Mouse (Mus musculus): ENCODE data around the gene Serp2.
A peak's percentile ranks its signal among the peaks of the same experiment; 100 is the strongest.
"Not testable (repeated sequence)": the region's sequence is repeated elsewhere in the genome, so short reads cannot be mapped to it uniquely, and the experiment has no call there.

Gene Serp2

GRCm38 (mm10) chr14:76569271-76569961 is 12.7 kb upstream of the Serp2 start:
- no peak for DNase-seq (ENCODE audit: low spot score)

DNA sequence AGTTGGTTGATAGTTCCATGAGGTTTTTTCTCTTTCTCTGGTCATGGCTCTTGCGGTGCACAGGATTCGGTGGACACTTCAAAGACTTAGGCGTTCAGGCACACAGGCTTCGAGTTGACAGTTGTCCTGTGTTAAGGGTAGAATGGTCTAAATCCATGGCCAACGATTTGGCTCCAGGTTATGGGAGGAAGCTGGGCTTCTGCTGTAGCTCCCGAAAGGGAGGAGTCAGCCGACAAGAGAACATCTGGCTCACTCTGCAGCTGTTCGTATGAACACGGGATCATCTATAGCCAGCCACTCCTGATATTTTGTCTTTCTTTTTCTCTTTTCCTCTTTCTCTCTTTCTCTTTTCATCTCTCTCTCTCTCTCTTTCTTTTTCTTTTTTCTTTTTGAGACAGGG is 11.9 kb upstream of the Serp2 start:
- no peak for DNase-seq (ENCODE audit: low spot score)

DNA sequence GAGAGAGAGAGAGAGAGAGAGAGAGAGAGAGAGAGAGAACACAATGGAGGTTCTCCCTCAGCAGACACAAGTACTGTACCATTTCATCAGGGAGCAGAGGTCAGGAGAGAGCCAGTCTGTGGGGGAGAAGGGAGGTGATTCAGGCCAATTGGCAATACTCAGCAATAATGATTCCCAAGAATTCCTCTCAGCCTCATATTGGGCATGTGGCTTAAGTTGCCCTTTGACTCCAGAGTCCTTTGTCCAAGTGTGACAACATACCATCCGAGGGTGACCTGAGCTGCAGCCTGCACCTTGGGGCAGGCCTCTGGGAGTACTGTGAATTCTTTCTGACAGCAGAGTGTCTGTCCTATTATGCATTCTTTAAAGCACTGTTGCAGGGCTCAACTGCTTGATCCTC is 10.6 kb upstream of the Serp2 start:
- no peak for DNase-seq (ENCODE audit: low spot score)

- no peak for DNase-seq (ENCODE audit: low spot score)
Measured at GRCm38 (mm10) chr14:76566711-76567110, 10.0 kb upstream of the Serp2 start.

DNA sequence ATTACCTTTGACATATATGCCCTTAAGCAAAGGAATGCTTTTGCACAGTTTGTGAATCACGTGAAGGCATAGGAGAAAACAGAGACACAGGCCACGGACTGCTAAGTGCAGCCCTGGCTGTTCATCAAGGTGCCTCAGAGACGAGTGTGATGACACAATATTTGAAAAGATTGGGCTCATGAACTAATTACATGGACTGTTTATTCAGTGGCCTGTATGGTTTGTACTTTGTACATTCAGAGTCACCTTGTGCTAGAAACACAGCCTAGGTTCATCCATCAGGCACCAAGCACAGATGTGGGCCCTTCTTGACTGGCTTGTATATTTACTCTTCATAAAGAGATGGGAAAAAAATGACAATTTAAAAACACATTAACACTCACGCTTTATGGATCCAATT is 9.5 kb upstream of the Serp2 start:
- no peak for DNase-seq (ENCODE audit: low spot score)

- DNase-seq (ENCODE audit: low spot score) = no peak
Measured at GRCm38 (mm10) chr14:76559208-76559607, 2.5 kb upstream of the Serp2 start.

DNA sequence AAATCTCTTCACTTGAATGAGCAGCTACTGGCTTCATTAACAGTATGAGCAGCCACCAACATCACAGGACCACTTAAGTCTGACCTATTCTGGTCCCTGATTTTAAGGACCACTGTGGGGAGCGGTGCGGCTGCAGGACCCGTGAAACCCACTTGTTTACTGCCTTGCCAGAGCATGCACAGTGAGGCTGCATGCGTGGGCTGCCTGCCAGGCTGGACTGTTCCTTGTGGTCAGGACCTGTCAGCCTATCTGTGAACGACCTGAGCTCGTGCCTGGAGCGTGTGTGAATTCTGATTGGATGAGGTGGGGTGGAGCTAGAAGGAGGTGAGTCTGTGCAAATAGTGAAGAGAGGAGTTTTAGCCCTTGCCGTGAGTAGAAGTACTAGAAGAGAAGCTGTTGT is 1.5 kb upstream of the Serp2 start:
- not testable (repeated sequence) for DNase-seq (ENCODE audit: low spot score)

GRCm38 (mm10) chr14:76556031-76556851 is 448 bp downstream of the Serp2 start:
- peak; percentile 59 for DNase-seq (ENCODE audit: low spot score)

DNA sequence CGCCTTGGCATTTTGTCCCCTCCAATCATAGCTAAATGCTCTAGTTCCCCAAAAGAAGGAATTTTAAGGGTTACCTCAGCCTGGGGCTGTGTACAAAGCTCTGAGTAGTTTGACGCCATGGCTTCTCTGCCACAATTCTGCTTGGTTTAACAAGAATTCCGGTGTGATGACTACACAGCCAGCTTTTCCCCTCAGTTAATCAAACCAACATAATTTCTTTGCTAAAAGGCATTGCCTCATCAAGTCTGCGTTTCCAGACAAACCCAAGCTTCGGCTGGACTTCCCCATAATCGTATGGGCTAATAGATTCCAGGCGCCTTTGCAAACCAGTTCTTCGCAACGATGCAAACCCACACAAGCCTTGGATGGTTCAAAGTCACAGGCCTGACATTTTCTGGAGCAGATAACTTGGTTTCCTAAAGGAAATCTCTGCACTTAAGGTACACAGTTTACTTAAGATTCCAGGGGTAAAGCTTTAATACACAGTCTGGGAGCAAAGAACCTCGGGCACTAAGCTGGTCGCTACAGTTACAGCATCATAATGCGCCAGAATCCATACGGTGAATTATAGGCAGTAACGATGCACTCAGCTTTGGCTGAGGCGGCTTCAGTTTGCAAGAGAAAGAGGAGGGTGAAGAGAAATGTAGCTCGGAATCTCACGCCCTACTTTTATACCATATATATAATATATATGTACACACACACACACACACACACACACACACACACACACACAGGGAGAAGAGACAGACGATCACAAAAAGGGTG is 1.2 kb downstream of the Serp2 start:
- DNase-seq (ENCODE audit: low spot score) = no peak

DNA sequence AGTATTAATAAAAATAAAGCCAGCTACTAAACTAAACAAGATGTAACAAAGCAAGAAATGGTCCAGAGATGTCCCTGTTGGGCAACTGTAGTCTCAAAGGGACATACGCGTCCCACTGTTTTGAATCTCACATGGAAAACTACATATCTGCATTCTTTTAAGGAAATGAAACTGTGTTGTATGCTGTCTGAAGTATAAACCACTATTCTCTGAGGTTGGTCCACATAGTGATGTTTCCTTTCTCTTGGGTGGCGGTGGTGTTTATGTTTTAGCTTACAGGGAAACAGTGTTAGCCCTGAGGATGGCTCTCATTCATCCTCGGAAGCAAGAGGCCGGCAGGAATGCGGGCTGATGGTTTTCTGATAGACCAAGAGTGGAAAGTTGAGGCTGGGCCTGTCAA is 12.6 kb downstream of the Serp2 start:
- no peak for DNase-seq (ENCODE audit: low spot score)

DNA sequence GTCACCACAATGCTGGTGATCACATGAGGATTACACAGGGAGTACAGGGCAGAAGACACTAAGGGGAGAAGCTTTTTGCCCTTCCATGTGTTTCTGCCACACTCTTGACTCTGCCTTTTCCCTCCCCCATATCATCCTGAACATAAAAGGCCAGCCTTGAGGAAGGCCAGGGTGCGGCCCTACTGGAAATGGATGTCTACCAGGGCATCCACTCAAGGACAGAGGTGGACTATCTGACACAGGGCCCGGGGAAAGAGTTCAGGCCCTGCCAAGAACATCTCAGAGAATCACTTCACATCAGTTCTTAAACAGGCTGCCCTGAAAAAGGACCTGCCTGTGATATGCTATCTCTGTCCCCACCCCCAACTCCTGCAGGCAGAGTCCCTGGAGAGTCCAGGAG is 15.3 kb downstream of the Serp2 start:
- no peak for DNase-seq (ENCODE audit: low spot score)

DNA sequence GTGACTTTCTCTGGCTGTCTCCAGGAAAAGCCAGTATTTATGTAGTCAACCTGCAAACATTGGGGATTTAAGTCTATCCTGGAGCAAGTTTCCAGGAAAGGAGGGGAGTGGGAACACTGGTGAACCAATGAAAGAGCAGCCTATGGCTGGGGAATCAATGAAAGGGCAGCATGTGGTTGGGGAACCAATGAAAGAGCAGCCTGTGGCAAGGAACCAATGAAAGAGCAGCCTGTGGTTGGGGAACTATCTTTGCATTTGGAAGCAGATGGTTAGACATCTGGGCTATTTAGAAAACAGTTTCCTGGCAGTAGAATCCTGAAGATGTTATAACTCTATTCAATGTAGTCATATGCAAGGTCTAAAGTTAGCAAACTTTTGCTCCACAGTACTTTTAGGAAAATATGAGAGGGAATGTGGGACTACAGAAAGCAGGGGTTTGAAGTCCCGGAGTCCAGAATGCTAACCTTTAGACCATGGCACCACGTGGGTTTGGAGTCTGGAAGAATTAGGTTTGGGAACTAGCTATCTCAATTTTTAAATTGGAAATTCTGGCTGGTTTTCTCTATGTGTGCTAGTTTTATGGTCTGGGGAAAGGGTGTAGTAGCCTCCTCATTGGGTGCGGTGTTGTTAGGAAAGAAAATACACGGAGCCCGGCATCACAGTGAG is 16.6 kb downstream of the Serp2 start:
- DNase-seq (ENCODE audit: low spot score) = no peak

- no peak for DNase-seq (ENCODE audit: low spot score)
Measured at GRCm38 (mm10) chr14:76536921-76537320, 19.8 kb downstream of the Serp2 start.

DNA sequence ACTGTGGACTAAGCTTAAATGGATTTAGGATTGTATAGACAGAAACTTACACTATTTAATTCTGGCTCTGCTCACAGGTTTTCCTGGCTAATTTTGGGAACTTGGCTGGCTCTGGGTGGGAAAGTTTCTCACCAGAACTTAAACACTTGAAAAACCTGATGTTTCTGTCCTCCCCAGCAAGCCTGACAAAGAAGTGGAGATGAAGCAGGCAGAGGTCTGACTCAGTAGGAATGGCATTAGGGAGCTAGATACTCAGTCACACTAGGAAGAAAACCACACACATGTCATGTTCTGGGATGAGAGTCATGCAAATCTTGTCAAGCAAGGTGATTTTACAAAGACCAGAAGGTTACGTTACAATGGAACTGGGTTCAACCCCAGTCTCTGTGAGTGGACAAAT is 21.6 kb downstream of the Serp2 start:
- no peak for DNase-seq (ENCODE audit: low spot score)

GRCm38 (mm10) chr14:76533170-76533815 is 23.4 kb downstream of the Serp2 start:
- no peak for DNase-seq (ENCODE audit: low spot score)

- peak; percentile 22 for DNase-seq (ENCODE audit: low spot score)
Measured at GRCm38 (mm10) chr14:76532257-76533169, 24.2 kb downstream of the Serp2 start.

DNA sequence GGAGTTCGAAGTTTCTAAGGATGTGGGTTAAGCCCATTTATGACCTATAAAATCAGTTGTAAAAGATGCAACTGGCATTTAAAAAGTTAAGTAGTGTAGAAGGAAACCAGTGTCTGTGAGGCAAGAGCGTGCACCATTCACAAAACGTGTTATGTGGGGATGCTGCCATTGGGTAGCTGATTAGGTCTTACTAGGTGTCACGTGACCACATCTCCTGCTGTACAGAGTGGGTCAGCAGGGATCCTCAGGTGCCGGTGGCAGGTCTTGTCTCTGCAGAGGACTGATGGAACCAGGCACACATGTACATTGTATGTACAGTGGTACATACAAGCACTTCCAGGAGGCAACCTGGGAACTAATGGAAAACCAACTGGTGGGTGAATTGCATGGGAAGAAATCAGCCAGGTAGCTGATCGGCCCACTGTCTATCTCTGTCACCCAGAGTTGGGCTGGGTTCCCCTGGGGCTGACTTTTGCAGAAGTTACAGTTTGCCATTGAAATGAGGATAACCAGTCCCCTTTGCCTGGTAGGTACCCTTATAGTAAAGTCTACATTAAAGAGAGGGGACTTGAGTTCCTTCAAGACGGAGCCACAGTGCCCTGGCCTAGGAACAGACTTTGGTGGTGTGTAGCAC is 25.5 kb downstream of the Serp2 start:
- no peak for DNase-seq (ENCODE audit: low spot score)

GRCm38 (mm10) chr14:76528641-76529040 is 28.0 kb downstream of the Serp2 start:
- no peak for DNase-seq (ENCODE audit: low spot score)

GRCm38 (mm10) chr14:76527758-76528313 is 28.9 kb downstream of the Serp2 start:
- no peak for DNase-seq (ENCODE audit: low spot score)

Data from urinary bladder, postnatal 14 days (tissue).